Mouse (Mus musculus): Measurements from ENCODE around the gene Tmed11.
"Not testable (repeated sequence)": the region's sequence is repeated elsewhere in the genome, so short reads cannot be mapped to it uniquely, and the experiment has no call there.

The Tmed11 gene

GRCm38 (mm10) chr5:108795263-108795662 is at the start of gene Tmed11:
Gene Tmed11, minus strand, starts transcription at chr5:108795363.
- DNase-seq: not testable (repeated sequence)

- DNase-seq: peak; percentile 10
These were observed 41.0 kb upstream of the Tmed11 start for GRCm38 (mm10) chr5:108836156-108836555.

- DNase-seq: no peak
These were observed 28.1 kb upstream of the Tmed11 start for GRCm38 (mm10) chr5:108823276-108823675.

- DNase-seq: not testable (repeated sequence)
These were observed 13.6 kb upstream of the Tmed11 start, which contains the start of gene Vmn2r8 for GRCm38 (mm10) chr5:108808750-108809149. Gene Vmn2r8, minus strand, starts transcription at chr5:108808850.

GRCm38 (mm10) chr5:108803646-108804045 is 8.5 kb upstream of the Tmed11 start:
- DNase-seq: no peak

GRCm38 (mm10) chr5:108790385-108790784 is 4.8 kb downstream of the Tmed11 start:
- peak; percentile 5 for DNase-seq

- no peak for DNase-seq
These were observed 20.4 kb downstream of the Tmed11 start, which contains the start of gene Rnf212 for GRCm38 (mm10) chr5:108774630-108775306. Gene Rnf212, minus strand, starts transcription at chr5:108774982.

- no peak for DNase-seq
These were observed 35.2 kb downstream of the Tmed11 start for GRCm38 (mm10) chr5:108760002-108760401.

- peak; percentile 49 for DNase-seq
These were observed 36.8 kb downstream of the Tmed11 start for GRCm38 (mm10) chr5:108758396-108758795.

GRCm38 (mm10) chr5:108751258-108751657 is 43.9 kb downstream of the Tmed11 start:
- not testable (repeated sequence) for DNase-seq

GRCm38 (mm10) chr5:108750328-108751210 is 44.6 kb downstream of the Tmed11 start:
- DNase-seq: peak; percentile 18

- no peak for DNase-seq
These were observed 50.5 kb downstream of the Tmed11 start for GRCm38 (mm10) chr5:108744629-108745028.

- DNase-seq: no peak
These were observed 51.3 kb downstream of the Tmed11 start for GRCm38 (mm10) chr5:108743856-108744255.

GRCm38 (mm10) chr5:108742596-108742995 is 52.6 kb downstream of the Tmed11 start:
- no peak for DNase-seq

- no peak for DNase-seq
These were observed 53.3 kb downstream of the Tmed11 start for GRCm38 (mm10) chr5:108741844-108742243.

GRCm38 (mm10) chr5:108727425-108727824 is 67.7 kb downstream of the Tmed11 start:
- DNase-seq: no peak
